Mouse (Mus musculus): ENCODE results near the gene Rad50.

The Rad50 gene

GRCm38 (mm10) chr11:53706934-53707717 is at the start of gene Rad50:
Gene Rad50, minus strand, starts transcription at chr11:53707319.
- peak; percentile 89 for DNase-seq (ENCODE audit: extremely low spot score, low spot score)

GRCm38 (mm10) chr11:53755011-53755595 is 48.0 kb upstream of the Rad50 start:
- DNase-seq (ENCODE audit: extremely low spot score, low spot score): no peak

- DNase-seq (ENCODE audit: extremely low spot score, low spot score): no peak
These were observed 42.7 kb upstream of the Rad50 start for GRCm38 (mm10) chr11:53749716-53750352.

- no peak for DNase-seq (ENCODE audit: extremely low spot score, low spot score)
These were observed 42.2 kb upstream of the Rad50 start for GRCm38 (mm10) chr11:53749306-53749705.

- DNase-seq (ENCODE audit: extremely low spot score, low spot score): no peak
These were observed 41.5 kb upstream of the Rad50 start for GRCm38 (mm10) chr11:53748614-53749013.

DNA sequence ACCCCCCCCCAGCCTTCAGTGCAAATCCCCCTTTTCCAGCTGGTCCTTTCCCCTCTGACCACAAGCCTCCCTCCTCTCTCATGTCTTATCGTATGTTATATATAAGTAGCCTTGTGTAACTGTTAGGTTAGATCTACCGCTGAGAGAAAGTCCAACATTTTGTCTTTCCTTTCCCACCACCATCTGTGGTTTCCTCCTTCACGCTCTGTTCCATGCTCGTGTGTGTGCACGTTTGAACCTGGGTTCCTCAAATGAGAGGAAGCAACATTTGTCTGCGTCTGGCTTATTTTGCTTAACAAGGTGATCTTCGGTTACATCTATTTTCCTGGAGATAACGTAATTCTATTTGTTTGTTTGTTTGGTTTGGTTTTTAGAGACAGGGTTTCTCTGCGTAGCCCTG is 40.9 kb upstream of the Rad50 start:
- no peak for DNase-seq (ENCODE audit: extremely low spot score, low spot score)

GRCm38 (mm10) chr11:53745260-53745659 is 38.1 kb upstream of the Rad50 start:
- no peak for DNase-seq (ENCODE audit: extremely low spot score, low spot score)

DNA sequence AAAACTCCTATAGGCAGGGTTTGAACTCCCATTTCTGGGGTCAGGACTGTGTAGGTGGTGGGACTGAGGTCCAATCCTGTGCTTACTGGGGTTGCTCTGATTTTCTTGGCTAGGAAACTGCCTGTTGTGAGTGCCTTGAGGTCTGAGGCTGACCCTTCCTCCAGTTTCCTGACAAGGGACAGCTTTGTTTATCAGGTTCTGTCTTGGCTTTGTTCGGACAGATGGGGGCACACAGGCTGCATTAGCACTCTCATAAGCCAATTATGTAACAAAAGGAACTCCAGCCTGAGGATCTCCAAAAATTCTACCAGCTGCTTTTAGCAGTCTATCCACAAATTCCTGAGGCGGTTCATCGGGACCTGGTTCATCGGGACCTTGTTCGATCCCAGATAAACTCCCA is 35.2 kb upstream of the Rad50 start:
- DNase-seq (ENCODE audit: extremely low spot score, low spot score): no peak

- no peak for DNase-seq (ENCODE audit: extremely low spot score, low spot score)
These were observed 30.4 kb upstream of the Rad50 start for GRCm38 (mm10) chr11:53737573-53737946.

DNA sequence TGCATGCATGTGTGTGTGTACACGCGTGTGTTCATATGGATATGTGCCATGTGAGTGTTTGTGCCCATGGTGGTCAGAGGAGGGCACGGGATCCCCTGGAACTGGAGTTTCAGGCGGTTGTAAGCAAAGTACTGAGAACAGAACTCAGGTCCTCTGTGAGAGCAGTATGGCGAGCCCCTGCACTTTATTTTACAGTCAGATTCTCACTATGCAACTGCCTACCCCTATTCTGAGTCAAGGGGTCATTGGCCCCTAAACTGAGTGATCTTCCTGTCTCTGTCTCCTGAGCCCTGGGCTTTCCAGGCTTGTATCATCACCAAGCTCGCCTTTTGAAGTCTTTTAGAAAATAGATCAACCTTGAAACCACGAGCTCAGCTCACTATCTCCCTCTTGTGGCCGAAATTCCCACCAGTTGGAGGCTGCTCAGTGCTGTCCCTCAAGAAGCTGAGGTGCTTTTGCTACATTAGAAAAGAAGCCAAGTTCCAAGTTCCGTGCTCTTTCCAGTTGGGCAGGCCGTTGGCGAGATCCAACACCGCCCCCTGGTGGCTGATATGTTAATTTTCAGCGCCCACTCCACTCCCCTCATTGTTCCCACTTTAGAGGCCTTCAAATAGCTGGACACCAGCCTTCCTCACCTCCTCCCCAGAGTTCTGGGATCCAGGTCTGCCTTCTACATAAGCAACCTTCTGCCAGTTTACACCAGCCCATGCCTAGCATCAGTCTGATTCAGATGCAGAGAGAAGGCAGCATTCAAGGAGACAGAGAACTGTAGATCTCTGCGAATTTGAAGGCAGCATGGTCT is 29.9 kb upstream of the Rad50 start:
- peak; percentile 70 for DNase-seq (ENCODE audit: extremely low spot score, low spot score)

- DNase-seq (ENCODE audit: extremely low spot score, low spot score): peak; percentile 67
These were observed 28.6 kb upstream of the Rad50 start for GRCm38 (mm10) chr11:53735682-53736245.

DNA sequence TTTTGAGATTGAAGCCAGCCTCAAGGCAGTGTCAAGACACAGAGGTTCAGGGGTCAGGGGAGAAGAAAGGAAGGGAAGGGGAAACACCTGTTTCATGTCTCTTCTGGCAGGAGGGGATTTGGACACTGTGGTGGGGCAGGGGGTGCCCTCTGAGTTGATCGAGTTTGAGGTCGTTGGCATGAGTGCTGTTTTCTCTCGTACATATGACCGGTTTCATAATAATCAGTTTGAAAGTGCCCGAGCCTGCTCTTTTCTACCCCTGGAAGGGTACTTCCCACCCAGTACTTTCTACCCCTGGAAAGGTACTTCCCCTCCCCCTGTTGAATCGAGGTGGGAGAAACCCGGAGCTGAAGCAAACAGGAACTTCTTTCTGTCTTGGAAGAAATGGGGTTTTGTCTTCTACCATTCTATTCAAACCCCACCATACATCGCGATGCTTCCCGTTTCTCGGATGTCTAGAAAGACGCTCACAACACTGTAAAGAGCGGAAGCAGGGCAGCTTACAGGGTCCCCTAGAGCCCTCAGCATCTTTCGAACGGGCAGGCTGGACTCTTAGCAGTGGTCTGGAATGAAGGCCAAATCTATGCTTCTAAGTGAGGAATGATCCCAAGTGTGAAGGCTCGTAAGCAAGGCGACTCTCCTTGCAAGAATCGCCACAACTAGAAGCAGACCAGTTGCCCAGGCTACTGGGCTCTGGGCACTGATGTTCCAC is 28.0 kb upstream of the Rad50 start:
- no peak for DNase-seq (ENCODE audit: extremely low spot score, low spot score)

DNA sequence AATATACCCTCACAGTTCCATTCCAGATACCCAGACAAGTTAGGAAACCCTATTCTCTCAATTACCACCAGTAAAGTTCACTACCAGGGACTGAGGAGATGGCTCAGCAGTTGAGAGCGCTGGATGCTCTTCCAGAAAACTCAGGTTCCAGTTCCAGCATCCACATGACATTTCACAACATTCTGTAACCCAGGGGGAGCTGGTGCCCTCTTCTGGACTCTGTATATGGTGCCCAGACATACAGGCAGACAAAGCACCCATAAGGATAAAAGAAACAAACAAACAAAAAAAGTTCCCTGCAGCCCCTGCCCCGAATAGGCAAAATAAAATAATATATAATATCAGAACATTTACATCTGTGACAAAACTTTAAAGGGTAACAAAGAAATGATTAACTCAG is 27.3 kb upstream of the Rad50 start:
- no peak for DNase-seq (ENCODE audit: extremely low spot score, low spot score)

GRCm38 (mm10) chr11:53733824-53734223 is 26.7 kb upstream of the Rad50 start:
- no peak for DNase-seq (ENCODE audit: extremely low spot score, low spot score)

DNA sequence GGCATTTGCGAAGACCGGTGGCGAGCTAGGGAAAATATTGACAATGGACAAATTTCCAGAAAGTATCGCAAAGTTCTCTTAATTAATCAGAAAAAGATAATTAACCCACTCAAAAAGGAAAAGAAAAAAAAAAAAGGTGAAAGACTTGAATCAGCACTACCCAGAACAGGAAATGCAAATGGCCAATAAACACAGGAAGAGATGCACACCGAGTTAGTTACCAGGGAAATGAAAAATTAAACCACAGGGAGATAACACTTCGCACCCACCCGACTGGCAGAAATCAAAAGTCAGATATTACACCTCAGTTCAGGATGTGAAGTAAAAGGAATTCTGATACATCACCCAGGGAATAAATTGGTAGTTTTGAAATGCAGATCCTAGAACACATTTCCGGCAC is 25.1 kb upstream of the Rad50 start:
- no peak for DNase-seq (ENCODE audit: extremely low spot score, low spot score)

GRCm38 (mm10) chr11:53731457-53731856 is 24.3 kb upstream of the Rad50 start:
- no peak for DNase-seq (ENCODE audit: extremely low spot score, low spot score)

DNA sequence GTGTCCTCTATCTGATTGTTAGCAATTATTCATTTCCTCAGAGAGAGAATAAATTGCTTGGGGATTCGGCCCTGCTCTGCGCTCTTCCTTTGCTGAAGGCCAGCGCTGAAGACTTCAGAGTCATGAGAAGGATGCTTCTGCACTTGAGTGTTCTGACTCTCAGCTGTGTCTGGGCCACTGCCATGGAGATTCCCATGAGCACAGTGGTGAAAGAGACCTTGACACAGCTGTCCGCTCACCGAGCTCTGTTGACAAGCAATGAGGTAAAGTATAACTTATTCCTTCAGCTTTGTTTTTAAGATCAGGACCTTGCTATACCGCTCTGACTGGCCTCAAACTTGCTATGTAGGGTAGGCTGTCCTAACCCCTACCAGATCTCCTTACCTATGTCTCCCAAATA is 13.6 kb upstream of the Rad50 start, which contains the start of gene Il5:
Gene Il5 (plus strand): TSS at position 80 of the 400 bp plus-strand sequence.
- no peak for DNase-seq (ENCODE audit: extremely low spot score, low spot score)

- DNase-seq (ENCODE audit: extremely low spot score, low spot score): no peak
These were observed 12.6 kb upstream of the Rad50 start for GRCm38 (mm10) chr11:53719701-53720100.

DNA sequence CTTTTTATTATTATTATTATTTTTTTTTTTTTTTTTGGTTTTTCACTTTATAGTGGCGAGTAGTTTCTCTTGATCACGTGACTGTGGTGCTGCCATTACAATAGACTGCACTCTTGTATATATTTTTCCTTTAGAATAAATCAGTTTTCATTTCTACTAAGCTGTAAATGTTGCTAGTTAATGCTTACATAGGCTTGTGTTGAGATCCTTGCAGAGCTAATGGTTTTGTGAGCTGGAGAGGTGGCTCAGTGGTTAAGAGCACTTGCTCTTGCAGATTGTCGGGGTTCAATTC is 545 bp upstream of the Rad50 start:
- DNase-seq (ENCODE audit: extremely low spot score, low spot score): no peak

GRCm38 (mm10) chr11:53706236-53706933 is 734 bp downstream of the Rad50 start:
- DNase-seq (ENCODE audit: extremely low spot score, low spot score): no peak

Measured in neural tube, embryonic 10.5 days (tissue).